Mouse (Mus musculus): ENCODE measurements at regions not wholly inside any gene's neighbourhood (a gene's known extent, or its start where the extent isn't known, plus 50 kb on each side); places are given as distances from the start of the nearest gene placed in this dataset.

DNA sequence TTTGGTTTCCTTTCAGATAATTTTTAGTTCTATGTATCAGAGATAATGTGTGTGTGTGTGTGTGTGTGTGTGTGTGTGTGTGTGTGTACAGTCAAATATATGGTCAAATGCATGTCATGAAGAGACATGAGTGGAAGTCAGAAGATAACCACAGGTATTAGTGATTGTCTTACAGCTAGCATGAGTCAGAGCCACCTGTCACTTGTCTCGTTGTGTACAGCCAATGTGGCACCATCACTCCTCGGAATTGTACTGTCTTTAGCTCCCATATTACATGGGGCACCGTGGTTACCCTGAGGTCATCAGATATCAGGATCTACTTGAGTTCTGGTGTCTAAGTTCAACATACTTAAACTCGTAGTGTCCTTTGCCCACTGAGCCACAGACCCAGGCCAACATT lies 816.0 kb upstream of the Ctnnd2 start:
- Histone ChIP-seq H3K36me3 (ENCODE audit: control insufficient read depth, insufficient read depth, low read length) (no peaks in the 10 kb centered on the region), H3K9ac (ENCODE audit: low read depth, low read length) (no peak overlapping the region), H3K4me1 (replicated peaks; ENCODE audit: control insufficient read depth, insufficient read depth, low read length) (no peaks in the 10 kb centered on the region), H3K4me3 (ENCODE audit: low read depth, low read length) (no peak overlapping the region), H3K9me3 (ENCODE audit: control insufficient read depth, low read length) (no peaks in the 10 kb centered on the region), H3K27me3 (ENCODE audit: control insufficient read depth, insufficient read depth, low read length) (no peaks in the 10 kb centered on the region), H3K4me2 (replicated peaks; ENCODE audit: low read depth, low read length) (no peak overlapping the region), H3K27ac (ENCODE audit: low read depth, low read length) (no peak overlapping the region)
- 88% methylated on average over 4 of the region's 4 CpGs for WGBS
- DNase-seq (ENCODE audit: low spot score) (no peak), ATAC-seq (ENCODE audit: low FRiP score) (no peak)

DNA sequence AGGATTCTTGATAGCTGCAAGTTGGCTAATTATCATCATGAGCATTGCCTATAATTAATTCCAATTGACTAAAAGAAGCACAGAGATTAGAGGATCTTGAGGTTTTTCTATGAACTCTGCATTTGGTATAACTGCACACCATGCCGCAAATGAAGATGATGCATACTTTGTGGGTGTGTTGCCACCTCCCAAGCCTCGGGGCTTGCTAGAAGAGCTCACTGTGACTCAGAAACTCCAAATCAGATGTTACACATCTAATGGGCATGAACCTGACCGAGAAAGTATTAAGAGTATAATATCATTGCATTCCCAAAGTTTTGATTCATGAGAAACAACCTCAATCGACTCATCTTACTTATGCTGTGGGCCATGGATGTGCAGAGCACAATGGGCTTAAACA lies 772.5 kb upstream of the Ctnnd2 start:
- 87% methylated on average over 4 of the region's 4 CpGs for WGBS

DNA sequence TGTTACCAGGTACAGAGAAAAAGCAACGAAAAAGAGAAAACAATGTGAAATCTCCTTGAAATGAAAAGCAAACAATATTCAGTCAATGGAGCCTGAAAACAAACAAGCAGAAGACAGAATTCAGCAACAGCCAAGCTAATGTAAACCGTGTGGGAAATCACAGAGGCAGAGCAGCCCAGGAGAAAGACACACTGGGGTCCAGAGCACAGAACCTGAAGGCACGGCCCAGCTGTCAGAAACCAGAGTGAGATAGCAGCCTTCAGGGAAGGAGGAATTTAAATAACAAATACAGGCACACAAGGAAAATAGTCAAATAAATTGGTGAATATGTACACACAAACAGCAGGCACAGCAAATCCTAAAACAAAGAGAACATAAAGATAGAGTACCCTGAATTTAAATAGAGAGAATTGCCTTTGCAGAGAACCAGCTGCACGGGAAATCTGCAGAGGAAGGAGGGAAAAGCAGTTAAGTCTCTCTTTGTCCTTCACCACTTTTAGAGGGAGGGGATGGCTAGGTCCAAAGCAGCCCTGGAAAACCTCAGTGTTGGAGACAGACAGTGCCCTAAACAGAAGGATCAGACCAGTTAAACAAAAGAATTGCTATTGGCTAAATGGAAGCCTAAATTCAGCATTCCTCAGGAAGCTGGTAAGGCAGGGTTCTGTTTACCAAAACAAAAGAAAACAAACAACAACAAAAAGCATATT lies 739.2 kb upstream of the Ctnnd2 start:
- peak; percentile 64; the same call in 1 of the 2 replicates for ATAC-seq (ENCODE audit: low FRiP score)
- H3K27ac ChIP-seq (ENCODE audit: low read depth, low read length): no peak overlapping the region

More for the DNA sequence above, 772.5 kb upstream of the Ctnnd2 start:
- Histone ChIP-seq H3K27ac (ENCODE audit: low read depth, low read length) (no peak overlapping the region), H3K36me3 (ENCODE audit: control insufficient read depth, insufficient read depth, low read length) (no peaks in the 10 kb centered on the region), H3K4me2 (replicated peaks; ENCODE audit: low read depth, low read length) (no peak overlapping the region), H3K27me3 (ENCODE audit: control insufficient read depth, insufficient read depth, low read length) (no peaks in the 10 kb centered on the region), H3K9ac (ENCODE audit: low read depth, low read length) (no peak overlapping the region), H3K4me1 (replicated peaks; ENCODE audit: control insufficient read depth, insufficient read depth, low read length) (no peaks in the 10 kb centered on the region), H3K4me3 (ENCODE audit: low read depth, low read length) (no peak overlapping the region), H3K9me3 (ENCODE audit: control insufficient read depth, low read length) (no peaks in the 10 kb centered on the region)
- no peak for DNase-seq (ENCODE audit: low spot score)
- ATAC-seq (ENCODE audit: low FRiP score): no peak

DNA sequence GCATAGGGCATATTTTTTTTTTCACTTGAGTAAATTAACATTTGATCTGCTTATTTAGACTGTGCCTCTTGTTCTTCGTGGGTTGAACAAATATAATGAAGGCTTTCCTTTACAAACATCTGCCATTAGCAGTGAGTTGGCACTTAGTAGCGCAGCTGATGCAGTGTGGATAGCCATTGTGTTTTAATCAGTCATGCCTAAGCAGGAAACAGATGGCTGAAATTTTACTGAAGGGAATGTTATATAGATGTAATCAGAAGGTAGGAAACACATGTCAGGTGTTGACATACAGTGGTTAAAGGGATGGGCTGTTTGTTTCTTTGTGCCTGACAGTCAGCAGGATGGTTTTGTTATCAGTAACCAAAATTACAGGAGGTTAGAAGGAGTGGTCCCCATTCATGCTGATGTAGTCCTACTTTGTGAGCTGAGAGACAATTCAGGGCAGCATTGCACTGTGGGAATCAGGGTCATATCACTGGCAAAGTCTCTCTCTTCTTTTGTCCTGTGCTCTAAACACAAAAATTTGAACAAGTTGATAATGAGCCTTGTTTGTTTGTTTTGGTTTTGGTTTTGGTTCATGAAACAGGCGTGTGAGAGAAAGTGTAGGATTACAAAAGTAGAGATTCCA lies 734.6 kb upstream of the Ctnnd2 start:
- ATAC-seq (ENCODE audit: low FRiP score) (peak; percentile 86), DNase-seq (ENCODE audit: low spot score) (peak; percentile 27)
- Histone ChIP-seq H3K4me2 (replicated peaks; ENCODE audit: low read depth, low read length) (no peak overlapping the region), H3K4me3 (ENCODE audit: low read depth, low read length) (no peak overlapping the region), H3K36me3 (ENCODE audit: control insufficient read depth, insufficient read depth, low read length) (no peaks in the 10 kb centered on the region), H3K27me3 (ENCODE audit: control insufficient read depth, insufficient read depth, low read length) (no peaks in the 10 kb centered on the region), H3K27ac (ENCODE audit: low read depth, low read length) (no peak overlapping the region), H3K4me1 (replicated peaks; ENCODE audit: control insufficient read depth, insufficient read depth, low read length) (no peaks in the 10 kb centered on the region), H3K9ac (ENCODE audit: low read depth, low read length) (no peak overlapping the region), H3K9me3 (ENCODE audit: control insufficient read depth, low read length) (no peaks in the 10 kb centered on the region)
- WGBS: 40% methylated on average over 3 of the region's 3 CpGs

More for the DNA sequence above, 739.2 kb upstream of the Ctnnd2 start:
- Histone ChIP-seq H3K4me1 (replicated peaks; ENCODE audit: control insufficient read depth, insufficient read depth, low read length) (no peaks in the 10 kb centered on the region), H3K9me3 (ENCODE audit: control insufficient read depth, low read length) (no peaks in the 10 kb centered on the region), H3K4me2 (replicated peaks; ENCODE audit: low read depth, low read length) (no peak overlapping the region), H3K27me3 (ENCODE audit: control insufficient read depth, insufficient read depth, low read length) (no peaks in the 10 kb centered on the region), H3K36me3 (ENCODE audit: control insufficient read depth, insufficient read depth, low read length) (no peaks in the 10 kb centered on the region), H3K9ac (ENCODE audit: low read depth, low read length) (no peak overlapping the region), H3K4me3 (ENCODE audit: low read depth, low read length) (no peak overlapping the region)
- no peak for DNase-seq (ENCODE audit: low spot score)
- WGBS: 16% methylated on average over 4 of the region's 4 CpGs

DNA sequence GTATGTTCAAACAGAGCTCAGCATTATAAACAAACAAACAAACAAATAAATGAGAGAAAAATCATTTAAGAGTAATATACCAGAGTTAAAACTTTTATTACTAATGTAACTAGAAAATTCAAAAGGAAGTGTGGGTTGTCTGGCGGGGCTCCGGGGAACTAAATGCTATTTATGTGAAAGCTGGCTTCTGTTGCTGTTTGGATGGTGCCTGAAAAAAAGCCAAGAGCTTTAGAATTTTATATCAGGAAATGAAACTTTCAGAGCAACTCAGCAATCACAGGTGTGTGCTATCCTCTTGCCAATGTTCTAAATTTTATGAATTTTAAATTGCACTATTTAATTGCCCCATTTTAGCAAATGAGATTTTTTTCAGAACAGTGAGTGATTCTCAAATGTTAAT lies 724.5 kb upstream of the Ctnnd2 start:
- no peaks in the 10 kb centered on the region for H3K36me3 ChIP-seq (ENCODE audit: control insufficient read depth, insufficient read depth, low read length)
- no peak overlapping the region for H3K4me3 ChIP-seq (ENCODE audit: low read depth, low read length)
- no peak for DNase-seq (ENCODE audit: low spot score)
- no peaks in the 10 kb centered on the region for H3K27me3 ChIP-seq (ENCODE audit: control insufficient read depth, insufficient read depth, low read length)
- H3K4me1 ChIP-seq (replicated peaks; ENCODE audit: control insufficient read depth, insufficient read depth, low read length): no peaks in the 10 kb centered on the region
- no peak for ATAC-seq (ENCODE audit: low FRiP score)
- no peak overlapping the region for H3K9ac ChIP-seq (ENCODE audit: low read depth, low read length)
- H3K27ac ChIP-seq (ENCODE audit: low read depth, low read length): no peak overlapping the region
- no peaks in the 10 kb centered on the region for H3K9me3 ChIP-seq (ENCODE audit: control insufficient read depth, low read length)
- WGBS: 90% methylated on average over 2 of the region's 2 CpGs
- no peak overlapping the region for H3K4me2 ChIP-seq (replicated peaks; ENCODE audit: low read depth, low read length)

DNA sequence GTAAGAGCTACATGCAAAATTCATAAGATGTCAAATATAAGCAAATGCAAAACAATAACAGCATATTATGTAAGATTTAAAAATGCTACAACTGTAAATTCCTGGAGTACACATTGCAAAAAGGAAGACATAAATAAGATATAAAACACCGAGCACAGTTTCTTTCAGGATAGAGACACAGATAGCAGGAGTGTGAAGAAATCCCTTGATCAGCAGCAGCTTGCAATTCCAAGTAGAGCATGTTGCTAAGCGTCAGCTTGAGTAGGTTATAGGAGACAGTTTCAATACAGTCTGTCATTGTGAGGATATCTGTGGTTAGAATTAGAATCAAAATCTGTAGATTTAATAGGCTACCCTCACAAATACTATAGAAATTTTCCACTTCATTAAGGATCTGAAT lies 687.3 kb upstream of the Ctnnd2 start:
- DNase-seq (ENCODE audit: low spot score) (no peak), ATAC-seq (ENCODE audit: low FRiP score) (no peak)
- Histone ChIP-seq H3K9ac (ENCODE audit: low read depth, low read length) (no peak overlapping the region), H3K4me1 (replicated peaks; ENCODE audit: control insufficient read depth, insufficient read depth, low read length) (no peaks in the 10 kb centered on the region), H3K27ac (ENCODE audit: low read depth, low read length) (no peak overlapping the region), H3K27me3 (ENCODE audit: control insufficient read depth, insufficient read depth, low read length) (no peaks in the 10 kb centered on the region), H3K4me2 (replicated peaks; ENCODE audit: low read depth, low read length) (no peak overlapping the region), H3K4me3 (ENCODE audit: low read depth, low read length) (no peak overlapping the region), H3K36me3 (ENCODE audit: control insufficient read depth, insufficient read depth, low read length) (no peaks in the 10 kb centered on the region), H3K9me3 (ENCODE audit: control insufficient read depth, low read length) (no peaks in the 10 kb centered on the region)
- WGBS: 84% methylated on average over 2 of the region's 2 CpGs

DNA sequence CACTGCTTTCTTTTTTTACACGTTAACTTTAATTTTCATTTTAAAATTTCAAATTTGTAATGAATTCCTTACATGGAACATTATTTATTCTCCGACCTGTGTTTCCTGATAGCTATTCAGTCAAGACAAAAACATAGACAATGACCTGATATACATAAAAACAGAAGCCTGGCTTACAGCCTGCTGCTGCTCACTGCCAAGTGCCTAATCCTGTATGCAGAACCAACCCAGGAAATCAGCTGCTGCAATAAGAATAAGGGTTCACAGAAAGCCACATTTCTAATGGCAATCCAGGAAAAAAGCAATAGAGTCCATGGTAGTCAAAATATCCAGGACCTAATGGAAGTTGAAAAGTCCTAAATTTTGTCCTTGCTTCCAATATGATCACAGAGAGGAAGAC lies 642.4 kb upstream of the Ctnnd2 start:
- H3K4me2 ChIP-seq (replicated peaks; ENCODE audit: low read depth, low read length): no peak overlapping the region
- H3K9ac ChIP-seq (ENCODE audit: low read depth, low read length): no peak overlapping the region
- H3K36me3 ChIP-seq (ENCODE audit: control insufficient read depth, insufficient read depth, low read length): no peaks in the 10 kb centered on the region
- no peak overlapping the region for H3K27ac ChIP-seq (ENCODE audit: low read depth, low read length)
- H3K4me3 ChIP-seq (ENCODE audit: low read depth, low read length): no peak overlapping the region
- DNase-seq (ENCODE audit: low spot score) (no peak), ATAC-seq (ENCODE audit: low FRiP score) (no peak)
- H3K27me3 ChIP-seq (ENCODE audit: control insufficient read depth, insufficient read depth, low read length): no peaks in the 10 kb centered on the region
- 56% methylated on average over 2 of the region's 2 CpGs for WGBS
- no peaks in the 10 kb centered on the region for H3K4me1 ChIP-seq (replicated peaks; ENCODE audit: control insufficient read depth, insufficient read depth, low read length)
- H3K9me3 ChIP-seq (ENCODE audit: control insufficient read depth, low read length): no peaks in the 10 kb centered on the region

DNA sequence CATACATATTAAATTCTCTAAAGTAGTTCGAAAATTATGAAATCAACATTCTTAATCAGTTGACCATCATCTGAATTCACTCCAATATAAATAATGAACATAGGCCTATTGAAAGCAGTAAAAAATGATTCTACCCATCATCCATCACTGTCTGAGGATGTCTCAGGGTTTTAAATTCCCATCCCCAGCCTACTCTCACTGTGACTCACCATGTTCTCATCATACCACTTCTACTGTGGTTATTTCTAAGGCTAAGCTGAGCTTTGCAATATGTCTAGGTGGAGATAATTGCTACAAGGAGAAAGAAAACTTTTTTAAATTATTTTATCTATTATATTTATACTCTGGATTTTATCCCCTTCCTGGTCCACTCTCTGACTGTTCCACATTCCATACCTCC lies 604.0 kb upstream of the Ctnnd2 start:
- H3K4me2 ChIP-seq (replicated peaks; ENCODE audit: low read depth, low read length): no peak overlapping the region
- H3K27ac ChIP-seq (ENCODE audit: low read depth, low read length): no peak overlapping the region
- H3K4me3 ChIP-seq (ENCODE audit: low read depth, low read length): no peak overlapping the region
- no peaks in the 10 kb centered on the region for H3K9me3 ChIP-seq (ENCODE audit: control insufficient read depth, low read length)
- no peaks in the 10 kb centered on the region for H3K4me1 ChIP-seq (replicated peaks; ENCODE audit: control insufficient read depth, insufficient read depth, low read length)
- no peak for ATAC-seq (ENCODE audit: low FRiP score)
- no peaks in the 10 kb centered on the region for H3K27me3 ChIP-seq (ENCODE audit: control insufficient read depth, insufficient read depth, low read length)
- no peak for DNase-seq (ENCODE audit: low spot score)
- H3K9ac ChIP-seq (ENCODE audit: low read depth, low read length): no peak overlapping the region
- H3K36me3 ChIP-seq (ENCODE audit: control insufficient read depth, insufficient read depth, low read length): no peaks in the 10 kb centered on the region
- WGBS: 73% methylated on average over 1 of the region's 1 CpGs
